Mouse (Mus musculus) frontal cortex, postnatal 14 days (tissue): Measurements from ENCODE around the gene Tfr2.
"Not testable (repeated sequence)": the region's sequence is repeated elsewhere in the genome, so short reads cannot be mapped to it uniquely, and the experiment has no call there.

Experiments
- DNase-seq, 2 experiments: peaks; one replicate each; pipeline ENCODE4 v3.0.0; 2022; ENCODE audit warnings: low spot score in 2 of 2

Tfr2 gene

GRCm38 (mm10) chr5:137583670-137584169, 14.1 kb downstream of the Tfr2 start:
- peak; percentile 48 to 66 for DNase-seq

DNA sequence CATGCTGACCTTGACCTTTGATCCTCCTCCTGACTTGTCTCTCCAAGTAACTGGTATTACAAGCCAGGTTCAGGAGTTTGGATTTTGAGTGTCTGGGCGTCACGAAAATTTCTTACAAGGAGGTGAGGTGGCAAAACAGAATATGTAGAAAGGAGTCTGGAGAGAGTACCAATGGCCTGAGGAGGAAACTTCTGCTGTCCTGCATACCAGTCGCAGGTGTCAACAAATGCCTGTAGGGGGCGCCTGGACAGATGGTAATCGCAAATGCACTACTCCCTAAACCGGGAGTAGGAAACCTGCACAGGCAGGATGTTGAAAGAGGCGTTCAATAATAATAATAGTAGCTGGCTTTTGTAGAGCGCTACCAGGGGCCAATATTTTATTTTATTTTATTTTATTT, 15.3 kb downstream of the Tfr2 start:
- peak in 1 of 2 experiments; percentile 52 for DNase-seq

GRCm38 (mm10) chr5:137590507-137590906, 20.9 kb downstream of the Tfr2 start:
- DNase-seq, result no peak

DNA sequence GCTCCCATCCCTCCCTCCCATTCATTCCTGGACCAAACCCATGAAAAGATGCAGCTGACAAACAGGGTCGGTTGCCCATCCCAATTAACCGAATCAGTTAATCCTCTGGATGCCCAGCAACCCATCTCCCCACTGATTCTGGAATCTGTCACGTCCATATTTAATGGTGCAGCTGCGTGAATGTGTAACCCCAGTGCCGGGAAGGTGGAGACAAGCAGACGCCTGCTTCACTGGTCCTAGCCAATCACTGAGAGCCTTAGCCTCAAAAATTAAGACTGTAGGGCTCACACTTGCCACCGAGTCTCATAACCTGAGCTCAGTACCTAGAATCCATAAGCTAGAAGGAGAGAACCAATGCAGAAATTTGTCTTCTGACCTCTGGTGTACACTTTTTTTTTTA, 26.3 kb downstream of the Tfr2 start:
- no peak for DNase-seq

DNA sequence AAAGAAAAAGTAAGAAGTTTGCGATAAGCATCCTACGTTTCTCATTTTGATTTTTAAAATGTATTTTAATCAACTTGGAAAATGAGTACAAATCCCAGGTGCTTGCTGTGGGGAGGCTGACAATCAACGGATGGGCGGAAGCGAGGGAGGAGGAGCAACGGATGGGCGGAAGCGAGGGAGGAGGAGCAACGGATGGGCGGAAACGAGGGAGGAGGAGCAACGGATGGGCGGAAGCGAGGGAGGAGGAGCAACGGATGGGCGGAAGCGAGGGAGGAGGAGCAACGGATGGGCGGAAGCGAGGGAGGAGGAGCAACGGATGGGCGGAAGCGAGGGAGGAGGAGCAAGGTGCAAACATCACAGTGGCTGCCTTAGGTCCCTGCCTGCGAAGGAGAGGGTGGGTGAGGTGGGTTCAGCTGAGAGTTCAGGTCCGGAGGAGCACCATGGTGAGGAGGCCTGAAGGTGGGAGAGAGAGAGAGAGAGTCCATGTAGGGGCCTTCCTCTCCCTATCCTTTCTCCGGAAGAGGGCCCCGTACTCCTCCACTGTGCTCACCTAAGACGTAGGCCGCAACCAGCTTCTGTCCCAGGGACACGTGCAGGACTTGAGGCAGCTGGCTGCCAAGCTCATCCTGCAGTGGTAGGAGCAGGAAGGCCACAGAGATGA, 27.1 kb downstream of the Tfr2 start:
- DNase-seq, result no peak

DNA sequence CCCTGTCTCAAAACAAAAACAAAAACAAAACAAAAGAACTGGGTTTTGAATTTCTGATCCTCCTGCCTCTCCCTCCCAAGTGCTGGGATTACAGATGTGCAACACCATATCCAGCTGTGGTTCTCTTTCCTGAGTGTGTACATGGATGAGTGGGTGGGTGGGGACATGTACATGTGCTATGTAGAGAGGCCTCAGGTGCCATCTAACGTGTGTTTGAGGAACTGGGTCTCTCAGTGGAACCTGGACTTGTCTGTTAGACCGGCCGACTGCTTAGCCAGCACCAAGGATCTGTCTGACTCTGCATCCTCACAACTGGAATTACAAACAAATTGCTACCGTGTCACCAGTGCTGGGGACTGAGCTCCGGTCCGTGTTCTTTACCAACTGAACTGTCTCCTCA, 28.0 kb downstream of the Tfr2 start:
- DNase-seq, result no peak

- no peak for DNase-seq
These were observed 28.6 kb downstream of the Tfr2 start for GRCm38 (mm10) chr5:137598100-137598826.

DNA sequence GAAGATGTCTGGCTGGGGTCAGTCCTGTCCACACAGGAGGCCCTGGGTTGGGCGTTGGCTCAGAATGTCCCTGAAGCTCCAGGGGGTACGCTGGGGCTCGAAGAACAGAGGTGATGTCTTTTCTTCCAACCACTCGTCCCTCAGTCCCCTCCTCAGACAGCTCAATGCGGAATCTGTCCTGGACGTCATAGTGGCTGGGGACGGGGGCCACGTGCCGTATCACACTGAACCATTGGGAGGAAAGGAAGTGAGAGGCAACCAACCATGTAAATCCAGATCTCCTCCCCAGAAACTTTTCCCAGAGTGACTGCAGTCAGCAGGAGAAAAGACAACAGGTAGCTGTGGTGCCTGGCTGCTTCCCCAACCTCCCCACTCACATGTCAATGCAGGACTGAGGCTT, 30.0 kb downstream of the Tfr2 start:
- DNase-seq, result no peak

DNA sequence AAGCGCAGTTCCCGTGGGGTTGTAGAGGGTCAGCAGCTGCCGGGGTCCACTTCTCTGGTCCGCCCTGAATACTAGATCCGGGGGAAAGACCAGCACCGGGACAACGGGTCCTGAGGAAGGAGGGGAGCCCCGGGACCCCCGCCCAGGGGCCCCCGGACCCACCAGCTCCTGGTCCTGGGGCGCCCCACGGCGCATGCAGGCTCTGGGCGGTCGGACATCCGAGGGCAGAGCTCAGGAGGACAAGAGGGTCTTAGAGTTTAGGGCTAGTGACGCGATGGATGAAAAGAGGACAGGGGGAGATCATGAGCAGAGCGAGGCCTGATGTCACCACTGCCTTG, 30.6 kb downstream of the Tfr2 start:
- peak in 1 of 2 experiments; percentile 27 for DNase-seq

DNA sequence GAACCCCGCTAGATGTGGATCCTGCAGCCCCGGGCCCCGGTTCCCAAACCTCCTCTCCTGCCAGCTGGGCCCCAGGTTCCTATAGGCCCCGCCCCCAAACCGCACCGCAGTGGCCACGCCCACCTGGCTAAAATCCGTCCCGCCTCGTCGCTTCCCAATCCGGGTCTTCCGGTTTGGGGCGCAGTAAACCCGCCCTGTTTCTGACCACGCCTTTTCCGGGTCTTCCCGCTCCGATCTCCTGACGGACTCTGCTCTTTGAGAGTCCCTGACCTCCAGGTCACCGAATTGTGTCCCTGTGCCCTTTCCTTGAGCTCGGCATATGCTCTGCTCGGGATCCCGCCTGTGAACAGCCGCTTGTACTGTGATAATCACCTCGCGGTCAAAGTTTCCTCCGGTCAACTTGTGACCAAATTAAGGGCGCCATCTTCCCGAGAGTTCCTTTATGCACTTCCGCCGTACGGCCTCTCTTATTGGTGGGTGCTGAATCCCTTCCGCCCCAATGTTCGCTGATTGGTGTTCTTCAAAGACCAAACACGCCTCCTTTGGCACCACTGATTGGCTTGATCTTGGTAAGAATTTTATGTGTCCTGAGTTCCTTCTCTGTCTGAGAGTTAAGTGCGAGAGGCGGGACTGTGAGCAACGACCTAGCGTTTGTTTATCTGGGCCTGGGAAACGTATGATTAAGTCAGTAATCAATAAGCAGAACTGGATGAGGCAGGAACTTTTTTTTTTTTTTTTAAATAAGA, 31.2 kb downstream of the Tfr2 start, which contains the start of gene Mospd3:
Gene Mospd3, minus strand, starts transcription at position 440 of the 746 bp plus-strand sequence.
- DNase-seq, result peak; percentile 92 to 93

- no peak for DNase-seq
These were observed 31.7 kb downstream of the Tfr2 start for GRCm38 (mm10) chr5:137601365-137601729.

DNA sequence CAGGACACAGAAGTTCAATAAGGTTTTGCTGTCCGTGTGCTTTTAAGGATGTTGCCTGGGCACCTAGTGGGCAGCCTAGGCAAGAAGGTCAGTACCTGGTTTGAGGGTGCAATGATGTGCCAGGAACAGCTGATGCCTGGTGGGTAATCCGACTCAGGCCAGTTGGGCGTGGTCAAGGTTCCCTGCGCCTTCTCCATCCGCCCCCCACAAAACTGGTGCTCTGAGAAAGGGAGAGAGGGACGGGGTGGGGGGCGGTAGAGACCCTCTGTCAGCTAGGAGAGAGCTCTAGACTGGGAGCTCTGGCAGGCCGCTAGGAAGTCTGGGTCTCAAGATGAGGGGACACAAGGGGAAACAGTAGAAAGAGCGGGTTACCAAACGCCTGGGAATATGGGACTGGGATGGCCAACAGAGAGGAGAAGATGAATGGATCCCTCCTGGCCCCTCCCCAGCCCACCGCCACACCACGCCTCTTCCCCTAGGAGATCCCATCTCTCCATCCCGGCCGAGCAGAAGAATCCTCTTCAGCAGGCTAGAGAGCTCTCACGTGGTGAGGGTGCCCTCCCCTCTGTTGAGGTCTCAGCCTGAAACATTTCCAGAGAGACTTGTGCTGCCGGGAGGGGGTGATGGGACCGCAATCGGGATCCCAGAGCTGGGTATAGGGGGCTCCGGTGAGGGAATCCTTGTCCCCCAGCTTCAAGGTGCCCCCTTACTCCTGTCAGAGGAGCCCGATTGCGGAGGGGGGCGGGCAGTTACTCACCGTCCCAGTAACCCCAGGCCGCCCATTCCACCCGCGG, 38.4 kb downstream of the Tfr2 start:
- no peak for DNase-seq

- no peak for DNase-seq
These were observed 39.1 kb downstream of the Tfr2 start for GRCm38 (mm10) chr5:137608654-137609190.

GRCm38 (mm10) chr5:137609292-137609691, 39.7 kb downstream of the Tfr2 start:
- no peak for DNase-seq

DNA sequence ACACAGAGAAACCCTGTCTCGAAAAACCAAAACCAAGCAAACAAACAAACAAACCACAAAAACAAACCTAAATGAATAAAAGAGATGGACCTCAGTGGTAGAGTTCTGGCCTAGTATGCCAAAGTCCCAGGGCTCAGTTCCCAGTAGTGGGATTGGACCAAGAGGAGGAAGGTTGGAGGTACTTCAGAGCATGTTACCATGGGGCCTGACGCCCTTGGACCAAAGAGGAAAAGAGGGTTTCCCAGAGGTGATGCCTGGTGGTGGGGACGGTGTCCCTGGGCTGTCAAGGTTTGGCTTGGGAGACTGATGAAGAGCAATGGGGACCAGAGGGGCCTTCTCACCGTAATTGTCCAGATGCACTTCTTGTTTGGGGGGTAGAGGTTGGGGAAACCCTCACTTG, 40.4 kb downstream of the Tfr2 start:
- DNase-seq, result no peak

DNA sequence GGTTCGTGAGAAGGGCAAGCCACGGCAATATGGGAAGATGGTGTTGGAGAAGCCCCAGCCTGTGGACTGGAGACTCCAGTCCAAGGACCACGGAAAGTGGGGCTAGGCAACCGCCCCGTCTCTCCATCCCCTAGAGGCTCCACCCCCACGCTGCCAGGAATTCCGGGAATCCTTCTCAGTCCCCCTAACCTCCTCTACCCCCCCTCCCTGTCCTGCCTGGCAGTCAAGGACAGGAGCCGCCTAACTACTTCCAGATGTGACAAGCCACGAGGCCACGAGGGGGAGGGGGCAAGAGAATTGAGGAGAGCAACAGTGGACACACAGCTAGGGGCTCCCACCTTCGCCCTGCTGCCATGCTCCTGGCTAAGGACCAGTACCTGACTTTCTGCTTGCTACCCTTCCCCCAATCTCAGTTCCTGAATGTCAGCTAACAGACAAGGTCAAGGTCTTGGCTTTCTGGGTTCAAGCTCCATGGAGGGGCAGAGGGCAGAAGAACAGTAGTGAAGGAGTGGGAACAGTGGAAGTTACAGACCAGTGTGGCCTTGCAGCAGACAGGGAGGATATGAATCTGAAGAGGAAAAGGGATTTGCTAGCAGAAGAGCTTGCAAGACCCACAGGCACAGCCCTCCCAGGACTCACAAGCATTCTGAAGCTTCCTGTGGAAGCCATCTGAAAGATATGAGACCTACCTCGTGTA, 41.1 kb downstream of the Tfr2 start:
- no peak for DNase-seq

DNA sequence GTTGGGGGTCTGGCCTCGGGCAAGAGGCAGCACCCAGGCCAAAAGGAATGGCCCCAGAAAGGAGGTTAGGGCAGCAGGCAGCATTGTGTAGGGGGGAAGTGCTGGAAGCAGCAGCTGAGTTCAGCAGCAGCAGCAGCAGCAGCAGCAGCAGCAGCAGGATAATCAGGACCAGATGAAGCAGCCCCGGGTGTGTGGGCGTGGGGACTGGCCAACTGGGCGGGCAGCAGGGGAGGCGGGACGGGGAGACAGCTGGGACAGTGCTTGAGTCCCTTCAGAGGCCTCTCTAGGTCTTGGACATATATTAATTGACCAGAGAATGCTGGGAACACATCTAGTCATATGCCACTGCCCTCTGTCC, 41.6 kb downstream of the Tfr2 start:
- no peak for DNase-seq

DNA sequence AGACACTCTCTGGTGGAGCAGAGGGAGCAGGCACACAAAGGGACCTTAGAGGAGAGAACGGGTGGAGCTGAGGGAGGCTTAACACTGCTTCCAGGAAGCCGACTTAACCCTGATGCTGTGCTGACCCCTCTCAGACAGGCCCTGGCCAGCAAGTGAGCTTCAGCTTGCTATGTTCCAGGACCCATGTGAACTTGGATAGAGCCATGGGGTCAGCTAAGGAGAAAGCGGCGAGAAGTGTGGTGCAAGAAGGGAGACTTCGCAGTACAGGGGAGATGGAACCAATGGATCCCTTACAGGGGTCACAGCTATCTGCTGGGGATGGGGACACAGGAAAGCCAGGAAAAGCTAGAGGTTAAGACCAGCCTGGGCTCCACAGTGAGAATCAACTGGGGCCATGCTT, 43.4 kb downstream of the Tfr2 start:
- no peak for DNase-seq

GRCm38 (mm10) chr5:137613550-137613949, 43.9 kb downstream of the Tfr2 start, which contains the start of gene Pcolce:
Pcolce (minus strand) TSS chr5:137613784.
- DNase-seq, result no peak

- not testable (repeated sequence) for DNase-seq
These were observed 45.3 kb downstream of the Tfr2 start for GRCm38 (mm10) chr5:137614921-137615320.

GRCm38 (mm10) chr5:137615347-137615746, 45.7 kb downstream of the Tfr2 start:
- DNase-seq, result no peak
